Mouse (Mus musculus) bone marrow, adult 2 months (tissue): ENCODE results near the gene Pip4k2b.

Source experiments
- CTCF ChIP-seq: fragments of 200-500 bp; IDR thresholded peaks from 2 replicates; pipeline ENCODE4 v1.5.1; 2011; ENCODE audit warnings: low read length, control low read depth; ENCODE audit not compliant: control insufficient read depth, insufficient read depth
- POLR2A ChIP-seq: fragments of 200-500 bp; IDR thresholded peaks from 2 replicates; pipeline ENCODE4 v1.6.1; 2011; ENCODE audit warnings: low read depth, mild to moderate bottlenecking, control low read depth, low read length, borderline replicate concordance; ENCODE audit not compliant: control insufficient read depth

GRCm38 (mm10) chr11:97699626-97700002 lies 44.9 kb downstream of the Pip4k2b start:
- TF ChIP-seq POLR2A (no peak), CTCF (no peak)
